20 mouse cellular contexts compared by ENCODE assay signal in genomic region chr17:59232251-59232650, GRCm38 (mm10).
DNase-seq lines count a peak whose midpoint lies in the region; ATAC-seq lines count a peak whose summit lies in the region.
"Had no signal": no experiment of that assay in that cellular context is flagged by ENCODE, and none has a peak within 500 bp of the region (broad histone marks: within the 10 kb centered on the region; RNA-seq: fewer than 3 reads in every experiment).

No protein-coding gene starts in this region.

- peak; percentile 90 for ATAC-seq in frontal cortex, adult (ENCODE audit: low TSS enrichment)
- ATAC-seq in megakaryocyte-erythroid progenitor cell, adult 5-6 weeks (replicated peaks; ENCODE audit: low FRiP score, low TSS enrichment, poor library complexity, severe bottlenecking), result no peak
- ATAC-seq: activated CD4-positive, CD25-positive, alpha-beta regulatory T cell, adult 4 months; CD4-positive, CD25-positive, alpha-beta regulatory T cell, adult 4 months; Patski had no signal

- DNase-seq in frontal cortex, postnatal 25 days (ENCODE audit: low spot score in 2 of 2), result no peak
- DNase-seq in brain, adult 2 months (ENCODE audit: low read depth, low spot score), result peak; percentile 22
- peak; percentile 24 for DNase-seq in telencephalon, adult 2 months (ENCODE audit: low read depth, low spot score)
- DNase-seq in liver, result no peak
- DNase-seq: adrenal gland, adult 2 months; adrenal gland, adult 8-10 months; adrenal gland, postnatal 10 days; adrenal gland, postnatal 14 days; adrenal gland, postnatal 25 days; adrenal gland, postnatal 36 days; B cell, adult 2 months; cerebellum, adult 11 months; cerebellum, adult 11-12 months; cerebellum, adult 18-20 months; cerebellum, adult 2 months had no signal

Comparison
In these comparisons a context has a peak if more than half of its experiments do, and no peak if none do; other contexts are left out.
1. DNase-seq: peak in brain, adult 2 months (single experiment) and telencephalon, adult 2 months (single experiment); none in frontal cortex, postnatal 25 days (0 of 2) and liver (single experiment).